Mouse (Mus musculus) kidney, embryonic 15.5 days (tissue): ENCODE measurements around the gene Jmjd6. TPM values are rescaled to one million over a fixed set of nuclear protein-coding genes. Genes with fewer than 3 reads are reported as not detected.

Experiments
- ATAC-seq: fragments of 200-750 bp; cut with Nextera tagmentation; replicated peaks from 2 replicates; pipeline ENCODE4 v1.8.0; 2017; ENCODE audit warnings: moderate TSS enrichment; ENCODE audit not compliant: low FRiP score
- H3K27ac ChIP-seq: fragments of 300-500 bp; sonication (generic); 2 replicates; pipeline ENCODE4 v1.5.1; 2015; ENCODE audit warnings: mild to moderate bottlenecking, inconsistent platforms
- H3K27me3 ChIP-seq: fragments of 300-500 bp; sonication (generic); 2 replicates; pipeline ENCODE4 v1.6.1; 2015; ENCODE audit warnings: inconsistent platforms
- H3K36me3 ChIP-seq: fragments of 300-500 bp; sonication (generic); 2 replicates; pipeline ENCODE4 v1.6.1; 2015; ENCODE audit warnings: inconsistent platforms
- H3K4me1 ChIP-seq: fragments of 300-500 bp; sonication (generic); 2 replicates; pipeline ENCODE4 v1.6.1; 2015; ENCODE audit warnings: inconsistent platforms
- H3K4me2 ChIP-seq: fragments of 300-500 bp; sonication (generic); 2 replicates; pipeline ENCODE4 v1.6.1; 2015; ENCODE audit warnings: moderate library complexity, mild to moderate bottlenecking, inconsistent platforms
- H3K4me3 ChIP-seq: fragments of 300-500 bp; sonication (generic); replicated peaks from 2 replicates; pipeline ENCODE4 v1.5.1; 2015; ENCODE audit warnings: mild to moderate bottlenecking, inconsistent platforms
- H3K9ac ChIP-seq: fragments of 300-500 bp; sonication (generic); 2 replicates; pipeline ENCODE4 v1.6.1; 2015; ENCODE audit warnings: mild to moderate bottlenecking, inconsistent platforms
- H3K9me3 ChIP-seq: fragments of 300-500 bp; sonication (generic); replicated peaks from 2 replicates; pipeline ENCODE4 v1.6.1; 2016; ENCODE audit warnings: inconsistent platforms
- WGBS: fragments of 180-500 bp; shearing (Covaris S2); methylation state at CpG from one replicate; pipeline ENCODE4 v1.1.7; 2015; ENCODE audit warnings: mixed read lengths; 5-methylcytosine and 5-hydroxymethylcytosine counted together
- polyA plus RNA-seq: library from polyadenylated mRNA; unstranded; fragments of >200 nt; fragmentation: Nextera tagmentation; extraction: Ambion mirVana; gene quantifications from 2 replicates; pipeline ENCODE4 v1.2.1, GENCODE M21; 2015

Gene Jmjd6
- 72.6 and 75.5 TPM in 2 replicates for polyA plus RNA-seq

- Histone ChIP-seq H3K36me3 (peaks cover 53% of the 10 kb centered on the region), H3K27ac (peak within 1 kb of the TSS; percentile 100), H3K4me2 (peak within 1 kb of the TSS; percentile 65), H3K9me3 (no peaks in the 10 kb centered on the region), H3K4me3 (peak within 1 kb of the TSS; percentile 91), H3K4me1 (peaks cover 45% of the 10 kb centered on the region), H3K27me3 (no peaks in the 10 kb centered on the region), H3K9ac (peak within 1 kb of the TSS; percentile 94)
- under 1% methylated on average over 72 of the region's 72 CpGs for WGBS
- ATAC-seq = peak; percentile 96
Measured at GRCm38 (mm10) chr11:116843261-116844233, at the start of gene Jmjd6, which contains the start of gene Mettl23. TSS of gene Jmjd6 (minus strand) at chr11:116843449. TSS of gene Mettl23 (plus strand) at chr11:116843278.

- Histone ChIP-seq H3K4me2 (no peak overlapping the region), H3K4me3 (no peak overlapping the region), H3K27ac (no peak overlapping the region), H3K4me1 (peaks cover 14% of the 10 kb centered on the region), H3K27me3 (peaks cover 15% of the 10 kb centered on the region; the same call in 1 of the 2 replicates), H3K9ac (no peak overlapping the region), H3K9me3 (no peaks in the 10 kb centered on the region), H3K36me3 (no peaks in the 10 kb centered on the region)
- WGBS = 55% methylated on average over 5 of the region's 5 CpGs
- ATAC-seq = no peak
Measured at GRCm38 (mm10) chr11:116887136-116887535, 43.9 kb upstream of the Jmjd6 start.

- no peak overlapping the region for H3K27ac ChIP-seq
- H3K36me3 ChIP-seq = no peaks in the 10 kb centered on the region
- peak overlapping the region; percentile 54 for H3K4me2 ChIP-seq
- 1% methylated on average over 27 of the region's 28 CpGs for WGBS
- peaks cover 14% of the 10 kb centered on the region for H3K4me1 ChIP-seq
- H3K27me3 ChIP-seq = peaks cover 15% of the 10 kb centered on the region; the same call in 1 of the 2 replicates
- ATAC-seq = peak; percentile 40; the same call in 1 of the 2 replicates
- H3K4me3 ChIP-seq = peak overlapping the region; percentile 29
- H3K9me3 ChIP-seq = no peaks in the 10 kb centered on the region
- H3K9ac ChIP-seq = no peak overlapping the region
Measured at GRCm38 (mm10) chr11:116885275-116886151, 42.3 kb upstream of the Jmjd6 start.

- Histone ChIP-seq H3K27me3 (peaks cover 15% of the 10 kb centered on the region; the same call in 1 of the 2 replicates), H3K36me3 (no peaks in the 10 kb centered on the region), H3K4me1 (peaks cover 8% of the 10 kb centered on the region), H3K4me3 (no peak overlapping the region), H3K9me3 (no peaks in the 10 kb centered on the region), H3K27ac (no peak overlapping the region), H3K9ac (no peak overlapping the region), H3K4me2 (no peak overlapping the region)
- WGBS = 84% methylated on average over 6 of the region's 6 CpGs
- no peak for ATAC-seq
Measured at GRCm38 (mm10) chr11:116884061-116884460, 40.8 kb upstream of the Jmjd6 start.

GRCm38 (mm10) chr11:116882446-116882845 lies 39.2 kb upstream of the Jmjd6 start:
- H3K4me1 ChIP-seq = peaks cover 8% of the 10 kb centered on the region
- ATAC-seq = no peak
- H3K9ac ChIP-seq = no peak overlapping the region
- 84% methylated on average over 10 of the region's 10 CpGs for WGBS
- H3K27me3 ChIP-seq = peaks cover 15% of the 10 kb centered on the region; the same call in 1 of the 2 replicates
- H3K4me2 ChIP-seq = no peak overlapping the region
- H3K36me3 ChIP-seq = no peaks in the 10 kb centered on the region
- H3K9me3 ChIP-seq = no peaks in the 10 kb centered on the region
- no peak overlapping the region for H3K27ac ChIP-seq
- no peak overlapping the region for H3K4me3 ChIP-seq

- H3K36me3 ChIP-seq = no peaks in the 10 kb centered on the region
- no peak overlapping the region for H3K4me2 ChIP-seq
- peaks cover 8% of the 10 kb centered on the region for H3K4me1 ChIP-seq
- no peaks in the 10 kb centered on the region for H3K9me3 ChIP-seq
- H3K4me3 ChIP-seq = no peak overlapping the region
- H3K27me3 ChIP-seq = peaks cover 9% of the 10 kb centered on the region; the same call in 1 of the 2 replicates
- no peak overlapping the region for H3K9ac ChIP-seq
- ATAC-seq = no peak
- no peak overlapping the region for H3K27ac ChIP-seq
- 71% methylated on average over 5 of the region's 5 CpGs for WGBS
Measured at GRCm38 (mm10) chr11:116881440-116881839, 38.2 kb upstream of the Jmjd6 start.

GRCm38 (mm10) chr11:116880839-116881238 lies 37.6 kb upstream of the Jmjd6 start:
- H3K4me2 ChIP-seq = no peak overlapping the region
- H3K4me3 ChIP-seq = no peak overlapping the region
- no peak for ATAC-seq
- no peaks in the 10 kb centered on the region for H3K36me3 ChIP-seq
- WGBS = 70% methylated on average over 7 of the region's 7 CpGs
- peaks cover 6% of the 10 kb centered on the region for H3K4me1 ChIP-seq
- 0 out of 2 replicates have a peak, but pooled peaks cover 6% of the 10 kb centered on the region for H3K27me3 ChIP-seq
- H3K27ac ChIP-seq = no peak overlapping the region
- H3K9ac ChIP-seq = no peak overlapping the region
- no peaks in the 10 kb centered on the region for H3K9me3 ChIP-seq

- Histone ChIP-seq H3K27me3 (no peaks in the 10 kb centered on the region), H3K27ac (0 out of 2 replicates have a peak overlapping the region, but pooled peaks have one; percentile 13), H3K4me3 (no peak overlapping the region), H3K4me2 (no peak overlapping the region), H3K9ac (no peak overlapping the region), H3K4me1 (no peaks in the 10 kb centered on the region), H3K9me3 (no peaks in the 10 kb centered on the region), H3K36me3 (peaks cover 18% of the 10 kb centered on the region)
- 82% methylated on average over 8 of the region's 8 CpGs for WGBS
- no peak for ATAC-seq
Measured at GRCm38 (mm10) chr11:116878454-116878853, 35.2 kb upstream of the Jmjd6 start.

- WGBS = 91% methylated on average over 20 of the region's 20 CpGs
- H3K9ac ChIP-seq = no peak overlapping the region
- H3K9me3 ChIP-seq = no peaks in the 10 kb centered on the region
- peaks cover 52% of the 10 kb centered on the region for H3K36me3 ChIP-seq
- no peak for ATAC-seq
- H3K27me3 ChIP-seq = no peaks in the 10 kb centered on the region
- no peak overlapping the region for H3K27ac ChIP-seq
- H3K4me1 ChIP-seq = no peaks in the 10 kb centered on the region
- H3K4me3 ChIP-seq = no peak overlapping the region
- no peak overlapping the region for H3K4me2 ChIP-seq
Measured at GRCm38 (mm10) chr11:116873987-116874386, 30.7 kb upstream of the Jmjd6 start.

- no peak overlapping the region for H3K4me2 ChIP-seq
- H3K4me3 ChIP-seq = no peak overlapping the region
- H3K4me1 ChIP-seq = no peaks in the 10 kb centered on the region
- ATAC-seq = no peak
- no peaks in the 10 kb centered on the region for H3K27me3 ChIP-seq
- WGBS = 91% methylated on average over 9 of the region's 9 CpGs
- no peak overlapping the region for H3K27ac ChIP-seq
- H3K36me3 ChIP-seq = peaks cover 73% of the 10 kb centered on the region
- no peak overlapping the region for H3K9ac ChIP-seq
- no peaks in the 10 kb centered on the region for H3K9me3 ChIP-seq
Measured at GRCm38 (mm10) chr11:116871538-116871937, 28.3 kb upstream of the Jmjd6 start.

- H3K4me2 ChIP-seq = no peak overlapping the region
- no peak overlapping the region for H3K4me3 ChIP-seq
- H3K27me3 ChIP-seq = no peaks in the 10 kb centered on the region
- 87% methylated on average over 4 of the region's 4 CpGs for WGBS
- H3K4me1 ChIP-seq = no peaks in the 10 kb centered on the region
- H3K27ac ChIP-seq = no peak overlapping the region
- ATAC-seq = no peak
- H3K9me3 ChIP-seq = no peaks in the 10 kb centered on the region
- H3K9ac ChIP-seq = no peak overlapping the region
- H3K36me3 ChIP-seq = peaks cover 82% of the 10 kb centered on the region
Measured at GRCm38 (mm10) chr11:116869641-116870040, 26.4 kb upstream of the Jmjd6 start.
